Mouse (Mus musculus) kidney, postnatal 4 days (tissue): ENCODE measurements at regions not wholly inside any gene's neighbourhood (a gene's known extent, or its start where the extent isn't known, plus 50 kb on each side); places are given as distances from the start of the nearest gene placed in this dataset.

Experiments
- DNase-seq, 2 experiments: peaks; one replicate each; pipeline ENCODE4 v3.0.0; 2021; ENCODE audit warnings: mixed read lengths in 2 of 2

- no peak for DNase-seq
These were observed 328.4 kb upstream of the Gm9008 start for GRCm38 (mm10) chr6:76825953-76826352.

DNA sequence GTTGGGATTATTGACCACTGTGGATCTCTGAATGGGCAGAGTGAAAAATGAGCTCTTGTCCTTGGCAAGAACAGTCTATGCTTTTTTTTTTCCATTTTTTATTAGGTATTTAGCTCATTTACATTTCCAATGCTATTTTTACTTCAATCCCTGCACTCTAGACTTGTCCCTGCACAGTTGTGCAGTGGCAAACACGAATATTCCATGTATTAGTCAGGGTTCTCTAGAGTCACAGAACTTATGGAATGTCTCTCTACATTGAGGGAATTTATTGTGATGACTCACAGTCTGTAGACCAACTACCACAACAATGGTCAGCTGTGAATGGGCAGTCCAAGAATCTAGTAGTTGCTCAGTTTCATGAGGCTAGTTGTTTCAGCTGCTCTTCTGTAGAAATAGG is 305.4 kb upstream of the Gm9008 start:
- no peak for DNase-seq

DNA sequence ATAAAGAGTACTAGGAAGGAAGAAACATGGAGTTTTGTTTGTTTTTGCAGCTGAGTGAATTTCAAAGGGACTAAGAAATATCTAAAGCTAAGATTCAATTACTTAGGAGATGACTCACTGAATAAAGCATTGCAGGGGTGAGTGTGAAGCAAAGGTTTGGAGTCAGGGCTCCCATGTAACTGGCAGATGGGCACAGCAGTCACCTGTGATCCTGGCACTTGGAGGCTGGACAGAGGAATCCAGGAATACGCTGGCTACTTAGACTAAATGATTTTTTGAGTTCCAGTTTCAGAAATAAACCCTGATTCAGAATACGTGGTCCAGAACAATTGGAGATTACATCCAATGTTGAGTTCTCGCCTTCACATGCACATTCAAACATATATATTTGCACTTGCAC is 282.6 kb upstream of the Gm9008 start:
- no peak for DNase-seq

- no peak for DNase-seq
These were observed 280.6 kb upstream of the Gm9008 start for GRCm38 (mm10) chr6:76778201-76778600.

DNA sequence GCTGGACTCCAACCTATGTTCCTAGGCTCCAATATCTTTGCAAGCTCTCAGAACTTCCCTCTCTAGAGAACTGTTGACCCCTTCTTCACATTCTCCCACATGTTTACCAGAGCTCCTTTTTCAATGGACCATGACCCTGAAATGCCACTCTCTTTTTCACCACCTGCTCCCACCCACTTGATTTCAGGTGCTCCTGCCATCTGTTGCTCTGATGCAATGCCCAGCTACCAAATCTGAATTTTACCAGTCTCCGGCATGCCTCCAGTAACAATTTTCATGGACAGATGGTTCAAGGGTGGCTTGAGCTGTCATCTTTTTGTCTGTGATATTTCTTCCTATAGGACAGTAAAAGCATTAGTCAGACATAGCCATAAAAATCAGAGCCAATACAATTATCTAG is 279.5 kb upstream of the Gm9008 start:
- DNase-seq: no peak

DNA sequence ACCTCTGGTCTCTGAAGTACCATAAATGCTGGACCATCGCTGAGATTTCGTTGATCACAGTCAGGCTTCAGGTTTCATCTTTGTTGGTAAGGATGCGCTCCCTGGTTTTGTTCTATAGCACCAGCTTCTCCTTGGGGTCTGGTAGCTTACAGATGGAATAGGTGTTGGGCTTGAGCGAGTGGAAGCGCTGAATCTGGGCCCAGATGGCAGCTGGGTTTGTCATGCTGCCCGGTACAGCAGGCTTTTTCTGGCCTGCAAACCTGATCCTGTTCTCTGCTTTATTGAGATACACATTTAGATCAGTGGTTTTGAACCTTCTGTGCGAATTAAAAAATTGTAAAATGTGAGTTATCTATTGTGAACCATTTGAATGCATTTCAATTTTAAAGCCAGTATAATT is 266.3 kb upstream of the Gm9008 start:
- DNase-seq: no peak

DNA sequence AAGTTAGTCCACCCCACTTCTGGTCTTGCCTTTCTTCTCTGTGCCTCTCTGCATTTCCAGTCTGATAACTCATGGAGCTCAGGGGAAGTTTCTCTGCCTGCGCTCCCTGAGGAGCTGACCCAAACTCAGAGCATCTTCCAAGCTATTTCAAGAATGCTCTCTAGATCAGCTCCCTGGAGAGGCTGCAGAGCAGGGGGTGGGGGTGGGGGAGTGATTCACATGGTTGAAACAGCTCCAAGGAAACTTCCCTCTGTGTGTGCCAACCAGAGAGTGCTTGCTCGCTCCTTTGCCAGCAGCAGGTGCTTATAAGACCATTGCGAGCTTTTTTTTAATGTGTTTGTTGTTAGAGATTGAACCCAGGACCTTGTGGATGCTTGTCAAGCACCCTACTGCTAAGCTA is 257.3 kb upstream of the Gm9008 start:
- peak; percentile 21 to 34 for DNase-seq
